Mouse (Mus musculus) neural tube, embryonic 15.5 days (tissue): Measurements from ENCODE around the gene Ypel3. TPM values are rescaled to one million over a fixed set of nuclear protein-coding genes. Genes with fewer than 3 reads are reported as not detected.
A peak's percentile ranks its signal among the peaks of the same experiment; 100 is the strongest.
"Not testable (repeated sequence)": the region's sequence is repeated elsewhere in the genome, so short reads cannot be mapped to it uniquely, and the experiment has no call there.

Source experiments
- ATAC-seq: fragments of 200-750 bp; cut with Nextera tagmentation; 2 replicates; pipeline ENCODE4 v1.8.0; 2017; ENCODE audit warnings: mild to moderate bottlenecking, moderate TSS enrichment, moderate library complexity; ENCODE audit not compliant: low FRiP score
- H3K27ac ChIP-seq: fragments of 300-500 bp; sonication (generic); replicated peaks from 2 replicates; pipeline ENCODE4 v1.5.1; 2015; ENCODE audit warnings: mild to moderate bottlenecking, inconsistent platforms
- H3K27me3 ChIP-seq: fragments of 300-500 bp; sonication (generic); replicated peaks from 2 replicates; pipeline ENCODE4 v1.6.1; 2015; ENCODE audit warnings: inconsistent platforms
- H3K36me3 ChIP-seq: fragments of 300-500 bp; sonication (generic); 2 replicates; pipeline ENCODE4 v1.6.1; 2015; ENCODE audit warnings: inconsistent platforms
- H3K4me1 ChIP-seq: fragments of 300-500 bp; sonication (generic); 2 replicates; pipeline ENCODE4 v1.6.1; 2015; ENCODE audit warnings: inconsistent platforms
- H3K4me2 ChIP-seq: fragments of 300-500 bp; sonication (generic); 2 replicates; pipeline ENCODE4 v1.6.1; 2015; ENCODE audit warnings: inconsistent platforms, mild to moderate bottlenecking, moderate library complexity
- H3K4me3 ChIP-seq: fragments of 300-500 bp; sonication (generic); replicated peaks from 2 replicates; pipeline ENCODE4 v1.5.1; 2015; ENCODE audit warnings: mild to moderate bottlenecking, inconsistent platforms
- H3K9ac ChIP-seq: fragments of 300-500 bp; sonication (generic); replicated peaks from 2 replicates; pipeline ENCODE4 v1.6.1; 2015; ENCODE audit warnings: mild to moderate bottlenecking, inconsistent platforms
- H3K9me3 ChIP-seq: fragments of 300-500 bp; sonication (generic); replicated peaks from 2 replicates; pipeline ENCODE4 v1.6.1; 2016; ENCODE audit warnings: inconsistent platforms
- WGBS: fragments of 180-500 bp; shearing (Covaris S2); methylation state at CpG from one replicate; pipeline ENCODE4 v1.1.7; 2015; ENCODE audit warnings: mixed read lengths; 5-methylcytosine and 5-hydroxymethylcytosine counted together
- polyA plus RNA-seq: library from polyadenylated mRNA; unstranded; fragments of >200 nt; fragmentation: Nextera tagmentation; extraction: Ambion mirVana; gene quantifications from 2 replicates; pipeline ENCODE4 v1.2.1, GENCODE M21; 2015

Ypel3 gene
- polyA plus RNA-seq = 187 and 207 TPM in 2 replicates

DNA sequence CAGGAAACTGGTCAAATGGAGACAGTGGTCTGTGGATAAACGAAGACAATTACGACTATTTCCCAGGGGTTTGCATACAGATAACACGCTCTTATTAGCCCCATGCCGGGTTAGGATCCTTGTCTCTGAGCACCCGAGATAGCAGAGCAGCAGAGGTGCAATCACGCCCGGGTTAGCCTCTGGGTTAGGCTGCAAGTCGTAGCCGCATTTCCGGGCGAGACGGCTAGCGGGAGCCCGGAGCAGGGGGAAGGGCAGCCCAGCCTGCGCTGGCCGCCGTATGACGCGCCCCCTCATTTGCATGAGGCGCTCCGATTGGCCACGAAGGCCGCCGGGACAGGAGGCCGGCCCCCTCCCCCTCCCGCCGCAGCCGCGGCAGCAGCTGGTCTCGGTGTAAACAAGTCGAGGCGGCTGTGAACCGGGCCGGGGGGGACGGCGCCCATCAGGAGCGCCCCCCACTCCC is at the start of gene Ypel3:
Gene Ypel3, plus strand, starts transcription at position 358 of the 460 bp plus-strand sequence.
- Histone ChIP-seq H3K27me3 (no peaks in the 10 kb centered on the region), H3K36me3 (peaks cover 12% of the 10 kb centered on the region; the same call in 1 of the 2 replicates), H3K4me3 (peak within 1 kb of the TSS; percentile 87), H3K9me3 (no peaks in the 10 kb centered on the region), H3K27ac (peak within 1 kb of the TSS; percentile 89), H3K4me1 (peaks cover 55% of the 10 kb centered on the region), H3K4me2 (peak within 1 kb of the TSS; percentile 95), H3K9ac (peak within 1 kb of the TSS; percentile 93)
- under 1% methylated on average over 25 of the region's 37 CpGs for WGBS
- peak; percentile 89 for ATAC-seq

DNA sequence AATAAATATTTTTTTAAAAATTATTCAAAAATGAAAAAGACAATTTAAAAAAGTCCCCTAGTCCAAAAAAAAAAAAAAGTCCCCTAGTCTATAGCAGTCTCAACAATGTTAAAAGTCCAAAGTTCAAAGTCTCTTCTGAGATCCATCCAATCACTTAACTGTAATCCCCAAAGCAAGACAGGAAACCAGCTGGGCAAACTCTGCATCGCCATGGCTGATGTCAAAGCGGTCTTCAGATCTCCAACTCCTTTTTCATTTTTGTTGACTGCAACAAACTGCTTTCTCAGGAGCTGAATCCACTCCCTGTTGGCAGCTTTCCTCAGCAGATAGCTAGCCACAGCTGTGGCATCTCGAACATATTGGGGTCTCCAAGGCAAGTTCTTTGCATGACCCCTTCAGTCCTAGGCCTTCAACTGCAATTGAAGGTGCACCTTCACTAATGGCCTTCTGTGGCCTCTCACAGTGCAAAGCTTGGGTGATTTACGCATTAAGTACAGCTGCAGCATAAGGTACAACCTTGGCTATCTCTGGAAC is 46.4 kb upstream of the Ypel3 start:
- not testable (repeated sequence) for H3K4me3 ChIP-seq, H3K9ac ChIP-seq, H3K27ac ChIP-seq, H3K36me3 ChIP-seq, H3K4me1 ChIP-seq, ATAC-seq, H3K27me3 ChIP-seq, H3K9me3 ChIP-seq, H3K4me2 ChIP-seq
- 87% methylated on average over 4 of the region's 4 CpGs for WGBS

GRCm38 (mm10) chr7:126736122-126736521 is 40.6 kb upstream of the Ypel3 start:
- Histone ChIP-seq H3K36me3 (no peaks in the 10 kb centered on the region), H3K9me3 (no peaks in the 10 kb centered on the region), H3K4me3 (no peak overlapping the region), H3K9ac (no peak overlapping the region), H3K4me2 (no peak overlapping the region), H3K27ac (no peak overlapping the region), H3K27me3 (no peaks in the 10 kb centered on the region), H3K4me1 (no peaks in the 10 kb centered on the region)
- WGBS = 84% methylated on average over 8 of the region's 8 CpGs
- ATAC-seq = no peak

DNA sequence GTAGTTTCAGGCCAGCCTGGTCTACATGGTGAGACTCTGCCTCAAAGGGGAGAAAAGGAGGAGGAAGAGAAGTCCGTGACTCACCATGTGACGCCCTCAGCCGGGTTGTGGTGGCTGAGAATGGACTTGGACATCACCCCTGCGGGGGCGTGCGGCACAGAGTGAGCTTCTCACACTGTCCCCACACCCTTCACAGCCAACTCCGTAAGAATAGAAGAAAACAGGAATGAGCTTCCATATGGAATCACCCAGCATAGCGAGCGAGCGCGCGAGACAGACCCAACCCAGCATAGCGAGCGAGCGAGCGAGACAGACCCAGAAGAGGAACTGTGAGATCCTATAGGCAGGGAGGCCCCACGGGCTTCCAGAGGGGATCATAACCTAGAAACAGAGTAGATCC is 37.2 kb upstream of the Ypel3 start:
- no peak for ATAC-seq
- Histone ChIP-seq H3K4me1 (no peaks in the 10 kb centered on the region), H3K36me3 (no peaks in the 10 kb centered on the region), H3K4me2 (no peak overlapping the region), H3K27ac (no peak overlapping the region), H3K27me3 (no peaks in the 10 kb centered on the region), H3K9ac (no peak overlapping the region), H3K4me3 (no peak overlapping the region), H3K9me3 (no peaks in the 10 kb centered on the region)
- 87% methylated on average over 17 of the region's 17 CpGs for WGBS

DNA sequence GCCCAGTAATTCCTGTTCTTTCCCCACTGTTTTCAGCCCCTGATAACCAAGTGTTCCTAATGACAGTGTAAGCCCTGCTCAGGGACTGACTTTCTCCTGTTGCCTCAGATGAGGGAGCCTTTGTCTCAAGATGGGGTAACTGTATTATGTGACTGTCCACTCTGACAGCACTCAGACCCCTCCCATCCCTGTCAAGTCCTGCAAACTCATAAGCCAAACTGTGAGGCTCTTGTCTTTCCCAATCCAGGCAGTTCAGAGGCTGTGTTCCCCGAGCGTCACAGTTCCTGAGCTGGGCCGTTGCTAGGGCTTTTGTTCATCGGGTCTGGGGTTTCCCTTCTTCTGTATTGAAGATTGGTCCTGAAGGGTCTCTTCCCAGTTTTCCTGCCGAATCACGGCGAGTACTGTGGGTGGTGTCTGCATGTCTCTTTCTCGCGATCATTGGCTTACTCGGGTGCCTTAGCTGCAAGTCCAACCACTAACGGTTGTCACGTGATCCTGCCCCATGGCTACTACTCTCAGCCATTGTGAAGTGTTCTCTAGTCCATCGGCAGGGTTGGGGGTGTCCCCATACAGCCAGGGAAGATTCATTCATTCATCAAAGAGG is 36.5 kb upstream of the Ypel3 start:
- no peak overlapping the region for H3K9ac ChIP-seq
- WGBS = 78% methylated on average over 13 of the region's 13 CpGs
- no peak overlapping the region for H3K4me2 ChIP-seq
- no peaks in the 10 kb centered on the region for H3K9me3 ChIP-seq
- H3K27ac ChIP-seq = no peak overlapping the region
- H3K27me3 ChIP-seq = no peaks in the 10 kb centered on the region
- no peaks in the 10 kb centered on the region for H3K4me1 ChIP-seq
- H3K36me3 ChIP-seq = no peaks in the 10 kb centered on the region
- H3K4me3 ChIP-seq = no peak overlapping the region
- ATAC-seq = no peak

DNA sequence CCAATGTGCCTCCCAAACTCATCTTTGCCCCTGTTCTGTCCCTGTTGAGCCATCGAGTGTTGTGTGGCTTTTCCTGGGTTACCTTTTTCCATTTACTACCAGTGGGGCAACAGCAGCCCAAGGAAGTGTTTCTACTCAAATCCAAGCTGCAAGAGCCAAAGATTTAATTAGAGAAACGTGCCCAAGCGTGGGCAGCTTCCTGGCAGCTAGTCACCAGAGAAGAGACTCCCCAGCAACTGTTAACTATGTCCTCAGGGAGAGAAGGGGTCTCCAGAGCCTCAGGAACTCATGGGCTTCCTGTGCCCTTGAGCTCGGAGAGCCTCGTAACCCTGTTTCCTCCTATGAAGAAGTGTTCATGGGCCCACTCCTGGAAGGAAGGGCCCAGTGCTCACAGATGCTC is 35.8 kb upstream of the Ypel3 start:
- no peak overlapping the region for H3K4me3 ChIP-seq
- no peaks in the 10 kb centered on the region for H3K9me3 ChIP-seq
- WGBS = 80% methylated on average over 5 of the region's 5 CpGs
- H3K4me2 ChIP-seq = no peak overlapping the region
- H3K27ac ChIP-seq = no peak overlapping the region
- H3K4me1 ChIP-seq = no peaks in the 10 kb centered on the region
- H3K27me3 ChIP-seq = no peaks in the 10 kb centered on the region
- ATAC-seq = no peak
- H3K9ac ChIP-seq = no peak overlapping the region
- H3K36me3 ChIP-seq = no peaks in the 10 kb centered on the region

- ATAC-seq = no peak
- Histone ChIP-seq H3K9me3 (no peaks in the 10 kb centered on the region), H3K4me3 (no peak overlapping the region), H3K27ac (no peak overlapping the region), H3K36me3 (no peaks in the 10 kb centered on the region), H3K9ac (no peak overlapping the region), H3K27me3 (no peaks in the 10 kb centered on the region), H3K4me1 (no peaks in the 10 kb centered on the region), H3K4me2 (no peak overlapping the region)
- WGBS = 89% methylated on average over 5 of the region's 5 CpGs
Observed at GRCm38 (mm10) chr7:126741452-126741851, 35.3 kb upstream of the Ypel3 start.

DNA sequence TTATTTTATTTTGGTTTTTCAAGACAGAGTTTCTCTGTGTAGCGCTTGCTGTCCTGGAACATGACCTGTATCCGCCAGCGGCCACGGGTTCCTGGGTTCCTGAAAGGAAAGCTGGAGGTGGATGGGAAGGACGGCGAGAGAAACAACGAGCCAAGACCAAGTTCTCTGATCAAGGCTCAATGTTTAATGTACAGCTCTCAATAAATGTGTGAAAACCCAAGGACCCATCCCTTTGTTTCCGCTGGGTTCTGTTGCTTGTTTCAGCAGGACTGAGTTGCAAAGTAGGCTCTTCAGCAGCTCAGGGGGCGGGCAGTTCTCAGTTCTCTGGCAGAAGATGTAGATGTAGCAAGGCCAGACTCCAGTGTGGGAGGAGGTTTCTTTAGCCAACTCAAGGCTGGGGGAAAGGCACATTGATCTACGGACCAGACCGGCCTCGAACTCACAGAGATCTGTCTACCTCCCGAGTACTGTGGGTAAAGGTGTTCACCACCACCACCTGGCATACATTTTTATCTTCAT is 34.7 kb upstream of the Ypel3 start:
- Histone ChIP-seq H3K4me3 (no peak overlapping the region), H3K27ac (no peak overlapping the region), H3K27me3 (no peaks in the 10 kb centered on the region), H3K9me3 (no peaks in the 10 kb centered on the region), H3K9ac (no peak overlapping the region), H3K4me2 (no peak overlapping the region), H3K4me1 (no peaks in the 10 kb centered on the region), H3K36me3 (no peaks in the 10 kb centered on the region)
- no peak for ATAC-seq
- WGBS = 94% methylated on average over 13 of the region's 13 CpGs

DNA sequence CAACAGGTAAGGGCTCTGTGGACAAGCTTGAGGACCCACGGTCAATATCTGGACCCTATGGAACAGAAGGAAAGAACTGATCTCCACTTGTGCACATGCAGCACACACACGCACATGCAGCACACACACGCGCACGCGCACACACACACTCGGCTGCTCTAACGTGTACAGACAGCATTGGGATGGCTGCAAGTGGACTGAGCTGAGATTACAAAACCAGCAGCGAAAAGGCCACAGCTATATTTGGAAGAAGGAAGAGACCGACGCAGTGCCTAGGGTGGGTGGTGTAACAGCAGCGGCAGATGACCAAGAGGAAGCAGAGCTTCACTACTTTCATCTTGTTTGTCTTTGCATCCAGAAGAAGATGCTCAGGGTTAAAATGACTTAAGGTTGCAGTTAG is 30.7 kb upstream of the Ypel3 start:
- Histone ChIP-seq H3K9ac (no peak overlapping the region), H3K4me3 (no peak overlapping the region), H3K27me3 (no peaks in the 10 kb centered on the region), H3K9me3 (no peaks in the 10 kb centered on the region), H3K4me1 (no peaks in the 10 kb centered on the region), H3K36me3 (no peaks in the 10 kb centered on the region), H3K4me2 (no peak overlapping the region), H3K27ac (no peak overlapping the region)
- ATAC-seq = no peak
- WGBS = 93% methylated on average over 12 of the region's 12 CpGs

DNA sequence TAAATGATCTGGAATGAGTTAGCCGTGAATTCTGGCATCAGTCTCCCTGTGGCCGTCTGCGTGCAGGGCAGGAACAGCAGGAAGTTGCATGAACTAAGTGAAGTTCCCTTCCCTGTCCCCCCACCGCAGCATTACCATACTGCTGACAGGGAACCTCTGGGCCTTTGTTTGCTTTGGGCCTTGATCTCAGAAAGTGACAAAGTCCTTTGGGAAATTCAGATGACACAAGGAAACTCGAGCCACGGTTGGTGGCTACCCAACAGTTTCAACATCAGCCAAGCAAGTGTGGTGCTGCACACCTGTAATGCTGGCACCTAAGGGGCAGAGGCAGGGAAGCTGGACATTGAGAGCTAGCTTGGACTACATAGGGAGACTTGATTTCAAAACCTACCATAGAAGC is 30.0 kb upstream of the Ypel3 start:
- H3K4me3 ChIP-seq = no peak overlapping the region
- no peaks in the 10 kb centered on the region for H3K9me3 ChIP-seq
- H3K4me2 ChIP-seq = no peak overlapping the region
- ATAC-seq = no peak
- no peaks in the 10 kb centered on the region for H3K4me1 ChIP-seq
- H3K36me3 ChIP-seq = no peaks in the 10 kb centered on the region
- no peak overlapping the region for H3K9ac ChIP-seq
- no peak overlapping the region for H3K27ac ChIP-seq
- H3K27me3 ChIP-seq = no peaks in the 10 kb centered on the region
- 51% methylated on average over 6 of the region's 6 CpGs for WGBS

DNA sequence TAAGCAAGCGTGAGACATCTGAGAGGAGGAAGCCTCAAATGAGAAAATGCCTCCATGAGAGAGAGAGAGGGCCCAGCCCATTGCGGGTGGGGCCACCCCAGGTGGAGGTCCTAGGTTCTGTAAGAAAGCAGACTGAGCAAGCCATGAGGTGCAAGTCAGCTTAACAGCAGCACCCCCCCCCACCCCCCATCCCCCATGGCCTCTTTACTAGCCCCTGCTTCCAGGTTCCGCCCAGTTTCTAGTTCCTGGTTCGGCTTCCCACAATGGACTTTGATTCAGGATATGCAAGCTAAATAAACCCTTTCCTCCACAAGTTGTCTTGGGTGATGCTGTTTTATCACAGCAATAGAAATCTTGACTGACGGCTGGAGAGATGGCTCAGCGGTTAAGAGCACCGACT is 27.9 kb upstream of the Ypel3 start:
- Histone ChIP-seq H3K36me3 (no peaks in the 10 kb centered on the region), H3K4me1 (no peaks in the 10 kb centered on the region), H3K4me3 (no peak overlapping the region), H3K4me2 (no peak overlapping the region), H3K9me3 (no peaks in the 10 kb centered on the region), H3K27ac (no peak overlapping the region), H3K9ac (no peak overlapping the region), H3K27me3 (no peaks in the 10 kb centered on the region)
- 74% methylated on average over 7 of the region's 7 CpGs for WGBS
- ATAC-seq = no peak

GRCm38 (mm10) chr7:126749582-126750343 is 27.0 kb upstream of the Ypel3 start:
- 96% methylated on average over 17 of the region's 17 CpGs for WGBS
- H3K4me3 ChIP-seq = no peak overlapping the region
- no peak overlapping the region for H3K4me2 ChIP-seq
- ATAC-seq = no peak
- no peak overlapping the region for H3K9ac ChIP-seq
- H3K27me3 ChIP-seq = no peaks in the 10 kb centered on the region
- H3K27ac ChIP-seq = no peak overlapping the region
- H3K9me3 ChIP-seq = no peaks in the 10 kb centered on the region
- H3K36me3 ChIP-seq = no peaks in the 10 kb centered on the region
- peaks cover 5% of the 10 kb centered on the region; the same call in 1 of the 2 replicates for H3K4me1 ChIP-seq
